Mouse (Mus musculus) liver, embryonic 14.5 days (tissue): ENCODE data around the gene Ttpal. TPM values are rescaled to one million over a fixed set of nuclear protein-coding genes. Genes with fewer than 3 reads are reported as not detected.

ENCODE experiments used
- ATAC-seq: fragments of 200-750 bp; cut with Nextera tagmentation; 2 replicates; pipeline ENCODE4 v1.8.0; 2017; ENCODE audit warnings: moderate number of reproducible peaks, mild to moderate bottlenecking, moderate library complexity; ENCODE audit not compliant: insufficient read depth
- DNase-seq, 3 experiments: peaks; one replicate each; pipeline ENCODE4 v3.0.0-alpha.2; 2012 to 2013; ENCODE audit warnings: low read depth in 3 of 3, low spot score in 3 of 3
- H3K27ac ChIP-seq: fragments of 300-500 bp; sonication (generic); 2 replicates; pipeline ENCODE4 v1.5.1; 2014; ENCODE audit warnings: moderate library complexity, mild to moderate bottlenecking, control low read depth, inconsistent platforms
- H3K27me3 ChIP-seq: fragments of 300-500 bp; sonication (generic); 2 replicates; pipeline ENCODE4 v1.6.1; 2014; ENCODE audit warnings: mild to moderate bottlenecking, low read length, moderate library complexity; ENCODE audit not compliant: control insufficient read depth, insufficient read depth
- H3K36me3 ChIP-seq: fragments of 300-500 bp; sonication (generic); replicated peaks from 2 replicates; pipeline ENCODE4 v1.6.1; 2014; ENCODE audit warnings: low read depth; ENCODE audit not compliant: control insufficient read depth, insufficient read depth
- H3K4me1 ChIP-seq, 2 experiments: fragments of 200-500 bp in 1 of 2; fragments of 300-500 bp in 1 of 2; sonication (generic) in 1 of 2; replicated peaks; 2 replicates each; pipeline ENCODE4 v1.6.1; 2012 to 2014; ENCODE audit warnings: antibody characterized with exemption in 1 of 2, inconsistent platforms in 1 of 2, low read length in 1 of 2; ENCODE audit not compliant: control insufficient read depth in 2 of 2, insufficient read depth in 2 of 2
- H3K4me2 ChIP-seq: fragments of 300-500 bp; sonication (generic); 2 replicates; pipeline ENCODE4 v1.6.1; 2014; ENCODE audit warnings: low read depth, mild to moderate bottlenecking, control low read depth, moderate library complexity
- H3K4me3 ChIP-seq, 2 experiments: fragments of 200-500 bp in 1 of 2; fragments of 300-500 bp in 1 of 2; sonication (generic) in 1 of 2; 2 replicates each; pipeline ENCODE4 v1.5.1; 2012 to 2014; ENCODE audit warnings: low read depth in 2 of 2, low read length in 2 of 2, mild to moderate bottlenecking in 2 of 2, control low read depth in 1 of 2, inconsistent platforms in 1 of 2, moderate library complexity in 1 of 2; ENCODE audit not compliant: insufficient read depth in 1 of 2
- H3K9ac ChIP-seq: fragments of 300-500 bp; sonication (generic); replicated peaks from 2 replicates; pipeline ENCODE4 v1.6.1; 2014; ENCODE audit warnings: mild to moderate bottlenecking, control low read depth, moderate library complexity
- H3K9me3 ChIP-seq: fragments of 300-500 bp; sonication (generic); 2 replicates; pipeline ENCODE4 v1.6.1; 2016; ENCODE audit warnings: low read length, mixed read lengths; ENCODE audit not compliant: control insufficient read depth
- CTCF ChIP-seq: IDR thresholded peaks from 2 replicates; pipeline ENCODE4 v1.5.1; 2016; ENCODE audit warnings: antibody characterized with exemption, low read depth, control low read depth
- EP300 ChIP-seq: IDR thresholded peaks from 2 replicates; pipeline ENCODE4 v1.6.1; 2016; ENCODE audit warnings: antibody characterized with exemption, low read depth
- WGBS: fragments of 180-500 bp; shearing (Covaris S2); extraction: QIAGEN DNeasy Blood & Tissue Kit; methylation state at CpG from one replicate; pipeline ENCODE4 v1.1.7; 2014; ENCODE audit not compliant: insufficient replicate concordance; 5-methylcytosine and 5-hydroxymethylcytosine counted together
- polyA plus RNA-seq, 2 experiments: library from polyadenylated mRNA; depleted of rRNA in 1 of 2; stranded (reverse) in 1 of 2; unstranded in 1 of 2; fragments of >200 nt; fragmentation: Nextera tagmentation in 1 of 2; extraction: Ambion mirVana in 1 of 2; gene quantifications; 2 replicates each; pipeline versions ENCODE4 v1.2.1 to v1.2.3; 2012 to 2014

Ttpal gene
- polyA plus RNA-seq, 2 experiments = 5.3 to 10.0 TPM

- H3K4me1 ChIP-seq = no peaks in the 10 kb centered on the region
- no peak for ATAC-seq
- H3K27me3 ChIP-seq = no peaks in the 10 kb centered on the region
- H3K9ac ChIP-seq = no peak overlapping the region
- H3K4me3 ChIP-seq = no peak overlapping the region
- no peak for DNase-seq
- no peaks in the 10 kb centered on the region for H3K9me3 ChIP-seq
- TF ChIP-seq EP300 (no peak), CTCF (peak; percentile 52)
- H3K36me3 ChIP-seq = peaks cover 42% of the 10 kb centered on the region
- H3K4me2 ChIP-seq = no peak overlapping the region
- WGBS = 88% methylated on average over 4 of the region's 4 CpGs
- no peak overlapping the region for H3K27ac ChIP-seq
Measured at GRCm38 (mm10) chr2:163613990-163614389, 11.9 kb downstream of the Ttpal start.

DNA sequence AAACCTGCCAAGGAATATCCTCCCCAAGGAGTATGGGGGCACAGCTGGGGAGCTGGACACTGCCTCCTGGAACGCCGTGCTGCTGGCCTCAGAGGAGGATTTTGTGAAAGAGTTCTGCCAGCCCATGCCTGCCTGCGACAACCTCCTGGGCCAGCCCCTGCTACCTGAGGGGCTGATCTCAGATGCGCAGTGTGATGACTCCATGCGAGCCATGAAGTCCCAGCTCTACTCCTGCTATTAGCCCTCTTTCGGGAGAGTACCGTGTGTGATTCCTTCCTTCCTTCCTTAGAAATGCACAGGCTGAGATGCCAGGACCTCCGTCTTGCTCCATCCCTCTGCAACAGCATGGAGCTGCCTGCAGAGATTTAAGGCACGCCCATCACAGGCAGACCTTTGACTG, 13.3 kb downstream of the Ttpal start:
- ATAC-seq (no peak), DNase-seq (no peak)
- WGBS = 89% methylated on average over 9 of the region's 9 CpGs
- no peak for TF ChIP-seq EP300
- no peaks in the 10 kb centered on the region for H3K27me3 ChIP-seq
- no peak overlapping the region for H3K9ac ChIP-seq
- H3K36me3 ChIP-seq = peaks cover 56% of the 10 kb centered on the region
- no peaks in the 10 kb centered on the region for H3K9me3 ChIP-seq
- H3K4me1 ChIP-seq = no peaks in the 10 kb centered on the region
- no peak overlapping the region for H3K4me3 ChIP-seq
- no peak overlapping the region for H3K4me2 ChIP-seq
- no peak overlapping the region for H3K27ac ChIP-seq

DNA sequence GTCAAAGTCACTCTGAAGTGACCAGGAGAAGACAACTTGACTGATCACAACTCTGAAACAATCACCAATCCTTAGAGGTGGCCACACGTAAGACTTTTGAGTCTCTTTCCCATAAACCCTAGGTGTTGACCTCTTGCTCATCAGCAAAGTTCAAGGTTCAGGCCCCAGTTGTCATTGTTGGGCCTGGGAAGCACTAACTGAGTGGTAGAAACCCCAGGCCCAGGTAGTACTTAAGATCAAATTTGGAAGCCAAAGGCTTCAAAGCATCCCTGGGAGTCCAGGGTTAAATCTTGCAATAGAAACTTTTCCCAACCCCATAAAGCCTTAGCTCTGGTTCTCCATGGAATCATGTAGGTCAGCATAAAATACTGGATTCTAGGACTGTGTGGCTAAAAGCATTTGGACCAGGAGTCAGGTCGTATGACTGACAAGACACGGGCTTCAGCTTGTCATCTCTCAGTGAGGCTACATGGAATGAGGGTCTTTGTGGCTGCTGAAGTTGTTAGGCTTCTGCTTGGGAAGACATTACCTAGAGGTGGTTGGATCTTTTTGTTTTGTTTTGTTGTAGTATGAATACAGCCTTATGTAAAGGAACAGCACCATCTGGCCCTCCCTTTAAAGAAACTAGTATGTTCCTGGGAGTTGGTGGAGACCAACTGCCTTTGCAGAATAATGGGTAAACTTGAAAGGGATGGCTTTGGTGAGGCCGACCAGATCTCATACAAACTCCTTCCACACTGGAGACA, 14.0 kb downstream of the Ttpal start:
- Histone ChIP-seq H3K4me2 (no peak overlapping the region), H3K36me3 (peaks cover 61% of the 10 kb centered on the region), H3K27ac (no peak overlapping the region), H3K9ac (no peak overlapping the region), H3K27me3 (no peaks in the 10 kb centered on the region), H3K9me3 (no peaks in the 10 kb centered on the region), H3K4me1 (no peaks in the 10 kb centered on the region), H3K4me3 (no peak overlapping the region)
- ATAC-seq (no peak), DNase-seq (no peak)
- 89% methylated on average over 4 of the region's 4 CpGs for WGBS
- no peak for TF ChIP-seq EP300

- WGBS = 62% methylated on average over 3 of the region's 3 CpGs
- H3K27me3 ChIP-seq = no peaks in the 10 kb centered on the region
- H3K36me3 ChIP-seq = peaks cover 66% of the 10 kb centered on the region
- H3K9me3 ChIP-seq = no peaks in the 10 kb centered on the region
- TF ChIP-seq EP300 = no peak
- no peak overlapping the region for H3K4me2 ChIP-seq
- no peak overlapping the region for H3K9ac ChIP-seq
- H3K4me3 ChIP-seq = no peak overlapping the region
- ATAC-seq (0 out of 2 replicates have a peak, but pooled peaks have one; percentile 8), DNase-seq (no peak)
- no peaks in the 10 kb centered on the region for H3K4me1 ChIP-seq
- H3K27ac ChIP-seq = no peak overlapping the region; the same call in 1 of the 2 replicates
Measured at GRCm38 (mm10) chr2:163616652-163617227, 14.6 kb downstream of the Ttpal start.

- ATAC-seq (peak; percentile 5; the same call in 1 of the 2 replicates), DNase-seq (no peak)
- H3K27me3 ChIP-seq = no peaks in the 10 kb centered on the region
- H3K4me3 ChIP-seq = no peak overlapping the region
- TF ChIP-seq CTCF (no peak), EP300 (no peak)
- no peaks in the 10 kb centered on the region for H3K4me1 ChIP-seq
- H3K27ac ChIP-seq = no peak overlapping the region; the same call in 1 of the 2 replicates
- no peak overlapping the region for H3K9ac ChIP-seq
- 78% methylated on average over 3 of the region's 3 CpGs for WGBS
- H3K9me3 ChIP-seq = no peaks in the 10 kb centered on the region
- H3K4me2 ChIP-seq = no peak overlapping the region
- peaks cover 67% of the 10 kb centered on the region for H3K36me3 ChIP-seq
Measured at GRCm38 (mm10) chr2:163617232-163617863, 15.2 kb downstream of the Ttpal start.
